Mouse (Mus musculus) MEL (cell line): Measurements from ENCODE around the gene Plcxd3. TPM values are rescaled to one million over a fixed set of nuclear protein-coding genes. Genes with fewer than 3 reads are reported as not detected.
"Not testable (repeated sequence)": the region's sequence is repeated elsewhere in the genome, so short reads cannot be mapped to it uniquely, and the experiment has no call there.

Source experiments
- DNase-seq: peaks from one replicate; pipeline ENCODE4 v3.0.0; 2011; ENCODE audit warnings: low read depth, low spot score
- H3K27ac ChIP-seq: 2 replicates; pipeline ENCODE4 v1.5.1; 2012; ENCODE audit warnings: low read depth, mild to moderate bottlenecking, control low read depth, low read length, moderate library complexity; ENCODE audit not compliant: control insufficient read depth
- H3K27me3 ChIP-seq, 2 experiments: fragments of 150-350 bp in 1 of 2; sonication (generic) in 1 of 2; 2 replicates each; pipeline ENCODE4 v1.6.1; 2012; ENCODE audit warnings: low read length in 2 of 2, mild to moderate bottlenecking in 2 of 2, improper control_type of control experiment in 1 of 2, moderate library complexity in 1 of 2; ENCODE audit not compliant: insufficient read depth in 2 of 2, control insufficient read depth in 1 of 2
- H3K36me3 ChIP-seq, 2 experiments: 2 replicates each; pipeline ENCODE4 v1.6.1; 2012 to 2014; ENCODE audit warnings: low read length in 2 of 2, improper control_type of control experiment in 1 of 2, inconsistent platforms in 1 of 2, mild to moderate bottlenecking in 1 of 2; ENCODE audit not compliant: insufficient read depth in 2 of 2, control insufficient read depth in 1 of 2
- H3K4me1 ChIP-seq, 2 experiments: fragments of 150-350 bp in 1 of 2; sonication (generic) in 1 of 2; 2 replicates each; pipeline ENCODE4 v1.6.1; 2012; ENCODE audit warnings: low read length in 2 of 2, improper control_type of control experiment in 1 of 2, mild to moderate bottlenecking in 1 of 2; ENCODE audit not compliant: insufficient read depth in 2 of 2, control insufficient read depth in 1 of 2
- H3K4me3 ChIP-seq, 2 experiments: fragments of 150-350 bp in 1 of 2; sonication (generic) in 1 of 2; 2 replicates each; pipeline ENCODE4 v1.5.1; 2012; ENCODE audit warnings: low read depth in 2 of 2, low read length in 2 of 2, mild to moderate bottlenecking in 2 of 2, moderate library complexity in 2 of 2, control low read depth in 1 of 2, improper control_type of control experiment in 1 of 2; ENCODE audit not compliant: control insufficient read depth in 1 of 2, insufficient read depth in 1 of 2
- H3K79me2 ChIP-seq: 2 replicates; pipeline ENCODE4 v1.6.1; 2012; ENCODE audit warnings: mild to moderate bottlenecking, low read length, moderate library complexity; ENCODE audit not compliant: control insufficient read depth, poor library complexity, insufficient read depth
- H3K9ac ChIP-seq: 2 replicates; pipeline ENCODE4 v1.6.1; 2012; ENCODE audit warnings: low read depth, mild to moderate bottlenecking, control low read depth, low read length, moderate library complexity; ENCODE audit not compliant: control insufficient read depth, poor library complexity, severe bottlenecking
- H3K9me3 ChIP-seq: fragments of 150-350 bp; sonication (generic); replicated peaks from 2 replicates; pipeline ENCODE4 v1.6.1; 2012; ENCODE audit warnings: mild to moderate bottlenecking, low read length, improper control_type of control experiment, moderate library complexity; ENCODE audit not compliant: insufficient read depth
- CTCF ChIP-seq, 3 experiments: IDR thresholded peaks in 2 of 3; conservative IDR thresholded peaks in 1 of 3; 2 replicates each; pipeline ENCODE4 v1.5.1; 2011 to 2012; ENCODE audit warnings: low read length in 3 of 3, low read depth in 2 of 3, mild to moderate bottlenecking in 2 of 3, improper control_type of control experiment in 1 of 3, inconsistent platforms in 1 of 3, mixed read lengths in 1 of 3, moderate library complexity in 1 of 3; ENCODE audit not compliant: control insufficient read depth in 1 of 3, insufficient read depth in 1 of 3, poor library complexity in 1 of 3, severe bottlenecking in 1 of 3
- ETS1 ChIP-seq: IDR thresholded peaks from 2 replicates; pipeline ENCODE4 v1.6.1; 2012; ENCODE audit warnings: low read depth, mild to moderate bottlenecking, inconsistent platforms, low read length, improper control_type of control experiment, moderate library complexity
- GABPA ChIP-seq: IDR thresholded peaks from 2 replicates; pipeline ENCODE4 v1.6.1; 2012; ENCODE audit warnings: low read depth, mild to moderate bottlenecking, inconsistent platforms, low read length, improper control_type of control experiment, moderate library complexity
- JUND ChIP-seq: IDR thresholded peaks from 2 replicates; pipeline ENCODE4 v1.6.1; 2011; ENCODE audit warnings: low read depth, mild to moderate bottlenecking, improper control_type of control experiment, low read length
- MAFK ChIP-seq: IDR thresholded peaks from 2 replicates; pipeline ENCODE4 v1.6.1; 2011; ENCODE audit warnings: low read depth, mild to moderate bottlenecking, low read length, improper control_type of control experiment, borderline replicate concordance
- MAX ChIP-seq: IDR thresholded peaks from 2 replicates; pipeline ENCODE4 v1.6.1; 2011; ENCODE audit warnings: low read length, improper control_type of control experiment
- MAZ ChIP-seq: IDR thresholded peaks from 2 replicates; pipeline ENCODE4 v1.6.1; 2012; ENCODE audit warnings: low read depth, mild to moderate bottlenecking, inconsistent platforms, low read length, improper control_type of control experiment
- MEF2A ChIP-seq: IDR thresholded peaks from 2 replicates; pipeline ENCODE4 v1.6.1; 2014; ENCODE audit warnings: low read depth, mild to moderate bottlenecking, inconsistent platforms, low read length, improper control_type of control experiment; ENCODE audit not compliant: poor library complexity, insufficient replicate concordance, severe bottlenecking; ENCODE audit errors: extremely low read depth
- NELFE ChIP-seq: IDR thresholded peaks from 2 replicates; pipeline ENCODE4 v1.6.1; 2011; ENCODE audit warnings: low read depth, low read length, improper control_type of control experiment
- POLR2AphosphoS5 ChIP-seq: IDR thresholded peaks from 2 replicates; pipeline ENCODE4 v1.6.1; 2012; ENCODE audit warnings: low read depth, borderline replicate concordance, mild to moderate bottlenecking, inconsistent platforms, low read length, moderate library complexity, mixed read lengths
- SIN3A ChIP-seq: IDR thresholded peaks from 2 replicates; pipeline ENCODE4 v1.6.1; 2012; ENCODE audit warnings: low read length, improper control_type of control experiment, inconsistent platforms
- SMC3 ChIP-seq: IDR thresholded peaks from 2 replicates; pipeline ENCODE4 v1.6.1; 2011; ENCODE audit warnings: low read depth, low read length, improper control_type of control experiment
- TCF12 ChIP-seq: IDR thresholded peaks from 2 replicates; pipeline ENCODE4 v1.6.1; 2014; ENCODE audit warnings: low read depth, mild to moderate bottlenecking, inconsistent platforms, low read length, improper control_type of control experiment, moderate library complexity
- UBTF ChIP-seq: IDR thresholded peaks from 2 replicates; pipeline ENCODE4 v1.6.1; 2012; ENCODE audit warnings: low read depth, mild to moderate bottlenecking, inconsistent platforms, low read length, improper control_type of control experiment, moderate library complexity, borderline replicate concordance; ENCODE audit not compliant: insufficient read depth
- ZNF384 ChIP-seq: IDR thresholded peaks from 2 replicates; pipeline ENCODE4 v1.6.1; 2012; ENCODE audit warnings: low read depth, mild to moderate bottlenecking, inconsistent platforms, low read length, improper control_type of control experiment
- polyA plus RNA-seq, 2 experiments: library from polyadenylated mRNA; stranded (reverse) in 1 of 2; unstranded in 1 of 2; fragments of >175 nt in 1 of 2; fragments of >200 nt in 1 of 2; gene quantifications; 2 replicates each; pipeline versions ENCODE4 v1.2.1 to v1.2.4; 2012; ENCODE audit warnings: low replicate concordance in 2 of 2, low read depth in 1 of 2; ENCODE audit not compliant: insufficient read length in 2 of 2, insufficient read depth in 1 of 2, missing spikeins in 1 of 2
- total RNA-seq: library from RNA; depleted of rRNA; stranded (reverse); fragments of 300-350 nt; gene quantifications from 2 replicates; pipeline ENCODE4 v1.2.3, GENCODE M21; 2012

The Plcxd3 gene
- total and polyA plus RNA-seq, 3 experiments: not detected

GRCm38 (mm10) chr15:4533700-4534099 lies 158.4 kb downstream of the Plcxd3 start:
- no peaks in the 10 kb centered on the region for H3K27me3 ChIP-seq
- TF ChIP-seq MEF2A: no peak
- no peaks in the 10 kb centered on the region for H3K4me1 ChIP-seq
- H3K79me2 ChIP-seq: no peaks in the 10 kb centered on the region
- no peak overlapping the region for H3K27ac ChIP-seq
- H3K36me3 ChIP-seq: no peaks in the 10 kb centered on the region
- H3K9me3 ChIP-seq: no peaks in the 10 kb centered on the region
- H3K9ac ChIP-seq: no peak overlapping the region
- no peak overlapping the region for H3K4me3 ChIP-seq
- no peak for DNase-seq

GRCm38 (mm10) chr15:4559121-4559520 lies 183.8 kb downstream of the Plcxd3 start:
- no peak for DNase-seq
- H3K4me1 ChIP-seq: no peaks in the 10 kb centered on the region
- no peaks in the 10 kb centered on the region for H3K79me2 ChIP-seq
- H3K4me3 ChIP-seq: no peak overlapping the region
- no peaks in the 10 kb centered on the region for H3K9me3 ChIP-seq
- TF ChIP-seq MAFK: no peak
- no peak for TF ChIP-seq GABPA
- TF ChIP-seq JUND: no peak
- no peak for TF ChIP-seq TCF12
- TF ChIP-seq CTCF (IDR thresholded peaks at IDR 0.05 in 2 of 3, conservative IDR thresholded peaks at IDR 0.05 in 1 of 3; ENCODE audit: control insufficient read depth in 1 of 3, insufficient read depth in 1 of 3, low read depth in 2 of 3, low read length in 3 of 3, poor library complexity in 1 of 3, severe bottlenecking in 1 of 3): no peak
- no peak overlapping the region for H3K27ac ChIP-seq
- no peak overlapping the region for H3K9ac ChIP-seq
- no peaks in the 10 kb centered on the region for H3K27me3 ChIP-seq
- no peaks in the 10 kb centered on the region for H3K36me3 ChIP-seq

GRCm38 (mm10) chr15:4561431-4561970 lies 186.2 kb downstream of the Plcxd3 start:
- DNase-seq: no peak
- Histone ChIP-seq H3K9me3 (no peaks in the 10 kb centered on the region), H3K36me3 (no peaks in the 10 kb centered on the region), H3K79me2 (no peaks in the 10 kb centered on the region), H3K4me1 (no peaks in the 10 kb centered on the region), H3K27me3 (no peaks in the 10 kb centered on the region), H3K27ac (no peak overlapping the region), H3K9ac (no peak overlapping the region), H3K4me3 (no peak overlapping the region)
- TF ChIP-seq SIN3A (no peak), JUND (no peak), CTCF (IDR thresholded peaks at IDR 0.05 in 2 of 3, conservative IDR thresholded peaks at IDR 0.05 in 1 of 3; ENCODE audit: control insufficient read depth in 1 of 3, insufficient read depth in 1 of 3, low read depth in 2 of 3, low read length in 3 of 3, poor library complexity in 1 of 3, severe bottlenecking in 1 of 3) (no peak), SMC3 (no peak), GABPA (no peak), ETS1 (no peak), MAX (no peak), UBTF (no peak), MEF2A (no peak), NELFE (no peak), MAZ (no peak), ZNF384 (no peak), POLR2AphosphoS5 (no peak)

- H3K4me1 ChIP-seq, H3K27me3 ChIP-seq, H3K9me3 ChIP-seq, H3K4me3 ChIP-seq, DNase-seq, H3K79me2 ChIP-seq, H3K27ac ChIP-seq, H3K36me3 ChIP-seq, H3K9ac ChIP-seq: not testable (repeated sequence)
Observed at GRCm38 (mm10) chr15:4595521-4595920, 220.2 kb downstream of the Plcxd3 start.

DNA sequence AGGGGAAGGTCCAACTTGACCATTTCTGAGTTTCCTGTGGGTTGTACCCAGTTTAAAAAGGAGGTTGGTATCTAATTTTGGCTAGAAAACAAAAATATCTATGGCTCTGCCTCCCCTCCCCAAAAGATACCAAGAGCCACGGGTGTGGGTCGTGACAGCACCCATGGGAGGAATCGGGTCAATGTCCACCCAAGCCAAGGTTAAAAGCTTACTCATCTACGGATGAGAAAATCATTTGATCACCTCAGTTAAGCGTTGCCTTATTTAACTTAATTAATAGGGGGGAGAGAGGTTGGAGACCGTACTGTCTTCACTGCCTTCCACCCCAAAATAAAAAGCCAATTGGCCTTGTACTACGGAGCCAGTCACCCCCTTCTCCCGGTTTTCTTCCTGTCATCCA lies 223.4 kb downstream of the Plcxd3 start:
- not testable (repeated sequence) for H3K27me3 ChIP-seq, H3K4me1 ChIP-seq, H3K36me3 ChIP-seq, H3K9ac ChIP-seq, DNase-seq, H3K9me3 ChIP-seq, H3K4me3 ChIP-seq, H3K27ac ChIP-seq, H3K79me2 ChIP-seq
